Mouse (Mus musculus): Measurements from ENCODE around the gene Tm4sf5. TPM values are rescaled to one million over a fixed set of nuclear protein-coding genes. Genes with fewer than 3 reads are reported as not detected.
"Not testable (repeated sequence)": the region's sequence is repeated elsewhere in the genome, so short reads cannot be mapped to it uniquely, and the experiment has no call there.

Gene Tm4sf5
- polyA plus RNA-seq, 1 experiment: 1.8 TPM

- Histone ChIP-seq H3K27me3 (ENCODE audit: control insufficient read depth, insufficient read depth, low read length, poor library complexity, severe bottlenecking) (no peaks in the 10 kb centered on the region), H3K36me3 (ENCODE audit: control insufficient read depth, insufficient read depth, low read length, poor library complexity, severe bottlenecking) (peaks cover 21% of the 10 kb centered on the region), H3K4me1 (ENCODE audit: control insufficient read depth, insufficient read depth, low read length) (no peaks in the 10 kb centered on the region), H3K4me3 (ENCODE audit: low read depth, low read length) (no peak overlapping the region), H3K9ac (ENCODE audit: low read depth, poor library complexity, severe bottlenecking) (no peak overlapping the region), H3K9me3 (replicated peaks; ENCODE audit: control insufficient read depth, insufficient read depth, low read length, poor library complexity, severe bottlenecking) (no peaks in the 10 kb centered on the region), H3K27ac (ENCODE audit: insufficient read depth, low read length) (no peak overlapping the region)
- TF ChIP-seq POLR2A (IDR thresholded peaks at IDR 0.05; ENCODE audit: insufficient read depth, low read length) (no peak), CTCF (IDR thresholded peaks at IDR 0.05; ENCODE audit: low read depth, low read length) (no peak), EP300 (IDR thresholded peaks at IDR 0.05; ENCODE audit: insufficient read depth, low read depth, low read length) (no peak)
These were observed 23.6 kb downstream of the Tm4sf5 start for GRCm38 (mm10) chr11:70528610-70529009.

DNA sequence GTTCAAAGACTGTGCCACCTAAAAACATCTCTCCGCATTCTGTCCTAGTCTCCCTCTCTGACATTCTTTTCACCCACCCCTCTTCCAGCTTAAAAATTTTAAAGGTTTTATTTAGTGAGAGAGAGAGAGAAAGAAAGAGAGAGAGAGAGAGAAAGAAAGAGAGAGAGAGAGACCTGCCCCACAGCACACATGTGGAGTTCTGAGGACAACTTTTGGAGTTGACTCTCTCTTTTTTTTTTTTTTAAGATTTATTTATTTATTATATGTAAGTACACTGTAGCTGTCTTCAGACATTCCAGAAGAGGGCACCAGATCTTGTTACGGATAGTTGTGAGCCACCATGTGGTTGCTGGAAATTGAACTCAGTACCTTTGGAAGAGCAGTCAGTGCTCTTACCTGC, 26.0 kb downstream of the Tm4sf5 start:
- not testable (repeated sequence) for H3K27ac ChIP-seq (ENCODE audit: insufficient read depth, low read length); H3K4me3 ChIP-seq (ENCODE audit: low read depth, low read length); H3K9me3 ChIP-seq (replicated peaks; ENCODE audit: control insufficient read depth, insufficient read depth, low read length, poor library complexity, severe bottlenecking); H3K4me1 ChIP-seq (ENCODE audit: control insufficient read depth, insufficient read depth, low read length); H3K9ac ChIP-seq (ENCODE audit: low read depth, poor library complexity, severe bottlenecking); H3K27me3 ChIP-seq (ENCODE audit: control insufficient read depth, insufficient read depth, low read length, poor library complexity, severe bottlenecking)
- peaks cover 21% of the 10 kb centered on the region for H3K36me3 ChIP-seq (ENCODE audit: control insufficient read depth, insufficient read depth, low read length, poor library complexity, severe bottlenecking)

- no peak within 1 kb of the TSS for H3K9ac ChIP-seq (ENCODE audit: low read depth, poor library complexity, severe bottlenecking)
- no peak within 1 kb of the TSS for H3K27ac ChIP-seq (ENCODE audit: insufficient read depth, low read length)
- no peaks in the 10 kb centered on the region for H3K4me1 ChIP-seq (ENCODE audit: control insufficient read depth, insufficient read depth, low read length)
- H3K9me3 ChIP-seq (replicated peaks; ENCODE audit: control insufficient read depth, insufficient read depth, low read length, poor library complexity, severe bottlenecking): no peaks in the 10 kb centered on the region
- H3K4me3 ChIP-seq (ENCODE audit: low read depth, low read length): no peak within 1 kb of the TSS
- H3K36me3 ChIP-seq (ENCODE audit: control insufficient read depth, insufficient read depth, low read length, poor library complexity, severe bottlenecking): peaks cover 7% of the 10 kb centered on the region
- H3K27me3 ChIP-seq (ENCODE audit: control insufficient read depth, insufficient read depth, low read length, poor library complexity, severe bottlenecking): no peaks in the 10 kb centered on the region
- TF ChIP-seq CTCF (IDR thresholded peaks at IDR 0.05; ENCODE audit: low read depth, low read length): no peak
- TF ChIP-seq POLR2A (IDR thresholded peaks at IDR 0.05; ENCODE audit: insufficient read depth, low read length): no peak
- TF ChIP-seq EP300 (IDR thresholded peaks at IDR 0.05; ENCODE audit: insufficient read depth, low read depth, low read length): no peak
These were observed 27.8 kb downstream of the Tm4sf5 start, which contains the start of gene Gm40193 for GRCm38 (mm10) chr11:70532839-70533238. Gm40193 (minus strand) TSS chr11:70532939.

DNA sequence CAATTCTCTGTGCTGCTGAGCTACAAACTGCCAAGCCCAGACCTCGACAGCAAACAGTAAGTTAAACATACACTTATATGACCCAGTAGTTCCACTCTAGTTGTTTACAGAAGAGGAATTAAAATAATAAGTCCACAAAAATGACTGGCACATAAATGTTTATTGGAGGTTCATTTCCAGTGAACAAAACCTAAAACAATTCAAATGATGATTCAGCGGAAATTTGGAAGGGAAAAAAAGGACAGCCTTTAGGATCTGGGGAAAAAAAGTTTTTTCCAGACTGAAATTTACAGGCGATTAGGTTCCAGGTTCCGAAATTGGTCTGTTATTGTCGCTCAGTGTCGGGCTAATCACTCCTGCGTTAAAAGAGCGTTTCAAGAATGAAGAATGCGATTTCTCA, 34.4 kb downstream of the Tm4sf5 start:
- Histone ChIP-seq H3K27me3 (ENCODE audit: control insufficient read depth, insufficient read depth, low read length, poor library complexity, severe bottlenecking) (no peaks in the 10 kb centered on the region), H3K36me3 (ENCODE audit: control insufficient read depth, insufficient read depth, low read length, poor library complexity, severe bottlenecking) (no peaks in the 10 kb centered on the region), H3K4me1 (ENCODE audit: control insufficient read depth, insufficient read depth, low read length) (no peaks in the 10 kb centered on the region), H3K27ac (ENCODE audit: insufficient read depth, low read length) (no peak overlapping the region), H3K9me3 (replicated peaks; ENCODE audit: control insufficient read depth, insufficient read depth, low read length, poor library complexity, severe bottlenecking) (no peaks in the 10 kb centered on the region), H3K9ac (ENCODE audit: low read depth, poor library complexity, severe bottlenecking) (peak overlapping the region; percentile 65), H3K4me3 (ENCODE audit: low read depth, low read length) (peak overlapping the region; percentile 71)
- no peak for TF ChIP-seq EP300 (IDR thresholded peaks at IDR 0.05; ENCODE audit: insufficient read depth, low read depth, low read length)
- TF ChIP-seq CTCF (IDR thresholded peaks at IDR 0.05; ENCODE audit: low read depth, low read length): no peak
- TF ChIP-seq POLR2A (IDR thresholded peaks at IDR 0.05; ENCODE audit: insufficient read depth, low read length): no peak

DNA sequence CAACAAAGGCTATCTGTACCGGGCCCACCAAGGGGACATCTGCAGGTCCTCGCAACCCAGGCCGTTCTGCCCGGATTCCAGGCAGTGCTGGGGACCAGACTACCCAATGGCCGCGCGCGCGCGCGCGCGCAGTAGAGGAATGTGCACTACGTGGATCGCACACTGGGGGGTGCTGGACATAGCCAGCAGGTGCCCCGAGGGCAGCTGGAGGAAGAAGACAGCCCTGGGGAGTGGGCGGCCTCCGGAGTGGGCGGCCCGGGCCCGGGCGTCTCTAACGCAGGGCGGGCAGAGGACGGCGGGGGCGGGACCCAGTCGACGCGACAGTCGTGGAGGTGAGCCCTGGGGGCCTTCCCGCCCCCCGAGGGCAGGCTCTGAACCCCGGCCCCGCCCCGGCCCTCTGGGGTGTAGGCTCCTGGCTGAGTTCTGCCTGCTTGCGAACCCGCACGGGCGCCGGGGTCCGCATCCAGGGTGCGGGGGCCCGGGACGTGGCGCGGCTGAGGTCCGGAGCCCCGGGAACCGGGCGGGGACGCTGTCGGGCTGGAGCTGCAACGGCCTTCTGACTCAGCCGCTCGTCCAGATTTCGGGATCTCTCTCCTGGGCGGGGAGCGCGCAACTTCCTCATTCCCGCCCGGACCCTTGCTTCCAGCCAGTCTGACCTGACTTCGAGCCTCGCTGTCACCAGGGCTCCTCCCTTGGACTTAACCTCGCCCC, 35.0 kb downstream of the Tm4sf5 start, which contains the start of gene Pld2:
TSS of gene Pld2 (plus strand) at position 188 of the 711 bp plus-strand sequence.
- H3K27ac ChIP-seq (ENCODE audit: insufficient read depth, low read length): no peak within 1 kb of the TSS

GRCm38 (mm10) chr11:70540928-70541327, 35.9 kb downstream of the Tm4sf5 start:
- H3K9me3 ChIP-seq (replicated peaks; ENCODE audit: control insufficient read depth, insufficient read depth, low read length, poor library complexity, severe bottlenecking): no peaks in the 10 kb centered on the region

More for the DNA sequence above, 35.0 kb downstream of the Tm4sf5 start, which contains the start of gene Pld2:
- Histone ChIP-seq H3K9ac (ENCODE audit: low read depth, poor library complexity, severe bottlenecking) (peak within 1 kb of the TSS; percentile 65), H3K27me3 (ENCODE audit: control insufficient read depth, insufficient read depth, low read length, poor library complexity, severe bottlenecking) (no peaks in the 10 kb centered on the region), H3K4me3 (ENCODE audit: low read depth, low read length) (peak within 1 kb of the TSS; percentile 78), H3K36me3 (ENCODE audit: control insufficient read depth, insufficient read depth, low read length, poor library complexity, severe bottlenecking) (no peaks in the 10 kb centered on the region), H3K4me1 (ENCODE audit: control insufficient read depth, insufficient read depth, low read length) (no peaks in the 10 kb centered on the region), H3K9me3 (replicated peaks; ENCODE audit: control insufficient read depth, insufficient read depth, low read length, poor library complexity, severe bottlenecking) (no peaks in the 10 kb centered on the region)
- peak; percentile 27 for TF ChIP-seq CTCF (IDR thresholded peaks at IDR 0.05; ENCODE audit: low read depth, low read length)
- TF ChIP-seq EP300 (IDR thresholded peaks at IDR 0.05; ENCODE audit: insufficient read depth, low read depth, low read length): peak; percentile 39; the same call in 1 of the 2 replicates
- TF ChIP-seq POLR2A (IDR thresholded peaks at IDR 0.05; ENCODE audit: insufficient read depth, low read length): no peak

More at GRCm38 (mm10) chr11:70540928-70541327, 35.9 kb downstream of the Tm4sf5 start:
- H3K27ac ChIP-seq (ENCODE audit: insufficient read depth, low read length): no peak overlapping the region
- TF ChIP-seq POLR2A (IDR thresholded peaks at IDR 0.05; ENCODE audit: insufficient read depth, low read length) (no peak), EP300 (IDR thresholded peaks at IDR 0.05; ENCODE audit: insufficient read depth, low read depth, low read length) (no peak), CTCF (IDR thresholded peaks at IDR 0.05; ENCODE audit: low read depth, low read length) (no peak)
- H3K36me3 ChIP-seq (ENCODE audit: control insufficient read depth, insufficient read depth, low read length, poor library complexity, severe bottlenecking): no peaks in the 10 kb centered on the region
- H3K9ac ChIP-seq (ENCODE audit: low read depth, poor library complexity, severe bottlenecking): peak overlapping the region; percentile 65; the same call in 1 of the 2 replicates
- no peaks in the 10 kb centered on the region for H3K27me3 ChIP-seq (ENCODE audit: control insufficient read depth, insufficient read depth, low read length, poor library complexity, severe bottlenecking)
- H3K4me1 ChIP-seq (ENCODE audit: control insufficient read depth, insufficient read depth, low read length): no peaks in the 10 kb centered on the region
- H3K4me3 ChIP-seq (ENCODE audit: low read depth, low read length): peak overlapping the region; percentile 78; the same call in 1 of the 2 replicates

Data from ES-Bruce4 (cell line).